Mouse (Mus musculus) thymus, adult 2 months (tissue): ENCODE data around the gene Acta1. TPM values are rescaled to one million over a fixed set of nuclear protein-coding genes. Genes with fewer than 3 reads are reported as not detected.

Experiments used
- DNase-seq: peaks from one replicate; pipeline ENCODE4 v3.0.0; 2021
- H3K27ac ChIP-seq: fragments of 200-500 bp; 2 replicates; pipeline ENCODE4 v1.5.1; 2012; ENCODE audit warnings: low read length, control low read depth; ENCODE audit not compliant: control insufficient read depth, insufficient read depth
- H3K27me3 ChIP-seq: fragments of 200-500 bp; 2 replicates; pipeline ENCODE4 v1.6.1; 2012; ENCODE audit warnings: mild to moderate bottlenecking, low read length, moderate library complexity, mixed read lengths; ENCODE audit not compliant: control insufficient read depth, insufficient read depth
- H3K36me3 ChIP-seq: fragments of 200-500 bp; 2 replicates; pipeline ENCODE4 v1.6.1; 2012; ENCODE audit warnings: mild to moderate bottlenecking, low read length, moderate library complexity; ENCODE audit not compliant: control insufficient read depth, insufficient read depth
- H3K4me1 ChIP-seq: fragments of 200-500 bp; replicated peaks from 2 replicates; pipeline ENCODE4 v1.6.1; 2012; ENCODE audit warnings: low read length; ENCODE audit not compliant: control insufficient read depth, insufficient read depth
- H3K4me3 ChIP-seq: fragments of 200-500 bp; 2 replicates; pipeline ENCODE4 v1.5.1; 2012; ENCODE audit warnings: mild to moderate bottlenecking, low read length, control low read depth, moderate library complexity; ENCODE audit not compliant: control insufficient read depth, insufficient read depth
- CTCF ChIP-seq: fragments of 200-500 bp; IDR thresholded peaks from 2 replicates; pipeline ENCODE4 v1.5.1; 2012; ENCODE audit warnings: mild to moderate bottlenecking, control low read depth, low read length, moderate library complexity, borderline replicate concordance; ENCODE audit not compliant: control insufficient read depth, poor library complexity, insufficient read depth; ENCODE audit errors: extremely low read depth
- POLR2A ChIP-seq: fragments of 200-500 bp; IDR thresholded peaks from 2 replicates; pipeline ENCODE4 v1.6.1; 2012; ENCODE audit warnings: mild to moderate bottlenecking, low read length, control low read depth, moderate library complexity; ENCODE audit not compliant: control insufficient read depth, poor library complexity, insufficient read depth; ENCODE audit errors: extremely low read depth
- WGBS: fragments of 180-500 bp; shearing (Covaris S2); methylation state at CpG from one replicate; pipeline ENCODE4 v1.1.7; 2018; 5-methylcytosine and 5-hydroxymethylcytosine counted together
- polyA plus RNA-seq: library from polyadenylated mRNA; depleted of rRNA; stranded (reverse); fragments of >200 nt; gene quantifications from 2 replicates; pipeline ENCODE4 v1.2.3, GENCODE M21; 2012

The Acta1 gene
- polyA plus RNA-seq, 1 experiment = 13.3 TPM

GRCm38 (mm10) chr8:123887956-123888355, 6.6 kb downstream of the Acta1 start:
- H3K27me3 ChIP-seq = peaks cover 21% of the 10 kb centered on the region
- no peaks in the 10 kb centered on the region; the same call in 1 of the 2 replicates for H3K4me1 ChIP-seq
- H3K36me3 ChIP-seq = no peaks in the 10 kb centered on the region
- 81% methylated on average over 2 of the region's 2 CpGs for whole genome bisulfite sequencing
- no peak overlapping the region for H3K27ac ChIP-seq
- no peak for TF ChIP-seq POLR2A
- TF ChIP-seq CTCF = no peak
- DNase-seq = no peak
- no peak overlapping the region for H3K4me3 ChIP-seq

- 94% methylated on average over 4 of the region's 4 CpGs for WGBS
- DNase-seq = no peak
Observed at GRCm38 (mm10) chr8:123887163-123887562, 7.4 kb downstream of the Acta1 start.

GRCm38 (mm10) chr8:123884721-123885565, 9.6 kb downstream of the Acta1 start:
- H3K27me3 ChIP-seq = peaks cover 6% of the 10 kb centered on the region
- TF ChIP-seq POLR2A = no peak
- no peak for TF ChIP-seq CTCF
- DNase-seq = no peak
- H3K36me3 ChIP-seq = no peaks in the 10 kb centered on the region
- H3K4me3 ChIP-seq = no peak overlapping the region
- 10% methylated on average over 14 of the region's 14 CpGs for WGBS
- H3K27ac ChIP-seq = no peak overlapping the region
- no peaks in the 10 kb centered on the region for H3K4me1 ChIP-seq

More at GRCm38 (mm10) chr8:123887163-123887562, 7.4 kb downstream of the Acta1 start:
- Histone ChIP-seq H3K36me3 (no peaks in the 10 kb centered on the region), H3K4me1 (no peaks in the 10 kb centered on the region; the same call in 1 of the 2 replicates), H3K27me3 (peaks cover 14% of the 10 kb centered on the region), H3K4me3 (no peak overlapping the region), H3K27ac (no peak overlapping the region)
- no peak for TF ChIP-seq POLR2A
- no peak for TF ChIP-seq CTCF

GRCm38 (mm10) chr8:123883094-123883493, 11.5 kb downstream of the Acta1 start:
- 98% methylated on average over 4 of the region's 4 CpGs for WGBS
- Histone ChIP-seq H3K27me3 (peaks cover 3% of the 10 kb centered on the region), H3K4me3 (no peak overlapping the region), H3K4me1 (no peaks in the 10 kb centered on the region), H3K36me3 (no peaks in the 10 kb centered on the region), H3K27ac (no peak overlapping the region)
- TF ChIP-seq POLR2A = no peak
- TF ChIP-seq CTCF = no peak
- DNase-seq = no peak

GRCm38 (mm10) chr8:123882412-123882811, 12.1 kb downstream of the Acta1 start:
- TF ChIP-seq CTCF (no peak), POLR2A (no peak)
- 43% methylated on average over 2 of the region's 2 CpGs for WGBS
- H3K27me3 ChIP-seq = peaks cover 3% of the 10 kb centered on the region

GRCm38 (mm10) chr8:123880821-123881350, 13.7 kb downstream of the Acta1 start:
- Histone ChIP-seq H3K27ac (no peak overlapping the region), H3K36me3 (no peaks in the 10 kb centered on the region), H3K4me3 (no peak overlapping the region), H3K4me1 (no peaks in the 10 kb centered on the region), H3K27me3 (peaks cover 3% of the 10 kb centered on the region)
- 72% methylated on average over 4 of the region's 4 CpGs for WGBS
- no peak for DNase-seq
- TF ChIP-seq CTCF (no peak), POLR2A (no peak)

More at GRCm38 (mm10) chr8:123882412-123882811, 12.1 kb downstream of the Acta1 start:
- Histone ChIP-seq H3K27ac (no peak overlapping the region), H3K4me1 (no peaks in the 10 kb centered on the region), H3K36me3 (no peaks in the 10 kb centered on the region), H3K4me3 (no peak overlapping the region)
- DNase-seq = no peak

- no peak for TF ChIP-seq CTCF
- no peak for TF ChIP-seq POLR2A
- H3K4me1 ChIP-seq = no peaks in the 10 kb centered on the region
- 48% methylated on average over 10 of the region's 10 CpGs for WGBS
- no peaks in the 10 kb centered on the region for H3K36me3 ChIP-seq
- no peak for DNase-seq
- peaks cover 3% of the 10 kb centered on the region for H3K27me3 ChIP-seq
- H3K27ac ChIP-seq = no peak overlapping the region
- no peak overlapping the region for H3K4me3 ChIP-seq
Observed at GRCm38 (mm10) chr8:123880271-123880670, 14.3 kb downstream of the Acta1 start.
